Mouse (Mus musculus): ENCODE measurements around the gene Fto.

The Fto gene

GRCm38 (mm10) chr8:91571978-91572377 lies 258.7 kb downstream of the Fto start:
- peak; percentile 26 to 58 for DNase-seq

- peak; percentile 27 to 28 for DNase-seq
Observed at GRCm38 (mm10) chr8:91572630-91573029, 259.3 kb downstream of the Fto start.

- DNase-seq: no peak
Observed at GRCm38 (mm10) chr8:91575576-91575975, 262.3 kb downstream of the Fto start.

GRCm38 (mm10) chr8:91576086-91576917 lies 263.0 kb downstream of the Fto start:
- no peak for DNase-seq

- no peak for DNase-seq
Observed at GRCm38 (mm10) chr8:91576918-91577241, 263.6 kb downstream of the Fto start.

GRCm38 (mm10) chr8:91577605-91578004 lies 264.3 kb downstream of the Fto start:
- DNase-seq: no peak

GRCm38 (mm10) chr8:91584620-91585415 lies 271.5 kb downstream of the Fto start:
- DNase-seq: no peak

GRCm38 (mm10) chr8:91592436-91593105 lies 279.2 kb downstream of the Fto start:
- no peak for DNase-seq

- no peak for DNase-seq
Observed at GRCm38 (mm10) chr8:91593202-91593781, 280.0 kb downstream of the Fto start.

GRCm38 (mm10) chr8:91599349-91599837 lies 286.1 kb downstream of the Fto start:
- DNase-seq: no peak

GRCm38 (mm10) chr8:91603751-91604150 lies 290.4 kb downstream of the Fto start:
- DNase-seq: no peak

- no peak for DNase-seq
Observed at GRCm38 (mm10) chr8:91605901-91606300, 292.6 kb downstream of the Fto start.

GRCm38 (mm10) chr8:91607091-91607490 lies 293.8 kb downstream of the Fto start:
- peak; percentile 52 to 63 for DNase-seq

- DNase-seq: no peak
Observed at GRCm38 (mm10) chr8:91611191-91611590, 297.9 kb downstream of the Fto start.

- peak in 1 of 2 experiments; percentile 36 for DNase-seq
Observed at GRCm38 (mm10) chr8:91611723-91612362, 298.5 kb downstream of the Fto start.

- DNase-seq: no peak
Observed at GRCm38 (mm10) chr8:91612387-91613130, 299.2 kb downstream of the Fto start.

- DNase-seq: no peak
Observed at GRCm38 (mm10) chr8:91613603-91614002, 300.3 kb downstream of the Fto start.

GRCm38 (mm10) chr8:91615196-91615595 lies 301.9 kb downstream of the Fto start:
- no peak for DNase-seq

- DNase-seq: no peak
Observed at GRCm38 (mm10) chr8:91615781-91616683, 302.7 kb downstream of the Fto start.

GRCm38 (mm10) chr8:91617772-91618171 lies 304.4 kb downstream of the Fto start:
- DNase-seq: no peak

- DNase-seq: no peak
Observed at GRCm38 (mm10) chr8:91622757-91623156, 309.4 kb downstream of the Fto start.

All from cerebellum, postnatal 10 days (tissue).